Mouse (Mus musculus): ENCODE results near the gene Uox.

DNA sequence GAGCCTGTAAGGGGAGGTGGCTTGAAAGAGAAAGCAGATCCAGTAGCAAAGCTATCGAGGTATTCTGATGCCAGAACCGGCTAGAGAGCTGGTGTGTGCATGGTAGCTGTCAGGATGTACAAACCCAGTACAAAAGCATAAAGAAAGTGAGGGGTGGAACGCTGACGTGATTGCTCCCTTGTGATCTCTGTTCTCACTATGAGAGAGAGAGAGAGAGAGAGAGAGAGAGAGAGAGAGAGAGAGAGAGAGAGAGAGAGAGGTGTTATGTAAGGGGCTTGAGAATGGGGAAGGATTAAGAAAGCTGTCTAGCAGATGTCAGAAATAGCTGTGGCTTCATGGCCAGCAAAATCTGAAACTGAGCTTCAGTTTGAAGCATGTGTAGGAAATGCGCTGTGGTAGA is 13.7 kb downstream of the Uox start:
- TF ChIP-seq CTCF (IDR thresholded peaks at IDR 0.05; ENCODE audit: control insufficient read depth, insufficient read depth, insufficient replicate concordance, low read depth, low read length) (no peak), POLR2A (IDR thresholded peaks at IDR 0.05; ENCODE audit: control insufficient read depth, low read depth, low read length) (no peak)
